Mouse (Mus musculus): ENCODE measurements at regions not wholly inside any gene's neighbourhood (a gene's known extent, or its start where the extent isn't known, plus 50 kb on each side); places are given as distances from the start of the nearest gene placed in this dataset.
"Not testable (repeated sequence)": the region's sequence is repeated elsewhere in the genome, so short reads cannot be mapped to it uniquely, and the experiment has no call there.

DNA sequence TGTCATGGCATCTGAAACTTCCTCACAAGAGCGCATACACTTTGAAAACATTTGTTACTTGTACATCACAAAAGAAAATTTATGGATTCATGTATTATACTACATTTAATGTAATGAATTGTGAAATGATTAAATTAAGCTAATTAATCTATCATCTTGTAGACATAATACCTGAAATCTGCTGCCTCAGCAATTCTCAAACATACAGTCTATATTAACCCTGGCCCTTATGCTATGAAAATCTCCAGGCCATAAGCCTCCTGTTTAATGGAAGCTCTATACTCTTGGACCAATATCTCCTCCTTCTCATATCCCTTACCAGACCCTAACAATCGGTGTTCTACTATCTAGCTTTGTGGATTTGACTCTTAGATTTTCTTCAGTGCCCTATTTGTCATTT lies 455.8 kb upstream of the Fam160b2 start:
- H3K4me3 ChIP-seq (replicated peaks; ENCODE audit: low read length) = no peak overlapping the region
- no peaks in the 10 kb centered on the region for H3K36me3 ChIP-seq (replicated peaks; ENCODE audit: control insufficient read depth, insufficient read depth)
- H3K9me3 ChIP-seq (ENCODE audit: control insufficient read depth, low read length) = no peaks in the 10 kb centered on the region
- H3K4me1 ChIP-seq (replicated peaks; ENCODE audit: control insufficient read depth, insufficient read depth, low read length) = no peaks in the 10 kb centered on the region; the same call in 1 of the 2 replicates
- H3K27me3 ChIP-seq (ENCODE audit: control insufficient read depth, insufficient read depth, low read length) = no peaks in the 10 kb centered on the region
- DNase-seq (ENCODE audit: low spot score) (no peak), ATAC-seq (ENCODE audit: low FRiP score) (no peak)
- H3K27ac ChIP-seq = no peak overlapping the region
- WGBS = 93% methylated on average over 2 of the region's 2 CpGs
- H3K4me2 ChIP-seq (replicated peaks) = no peak overlapping the region
- no peak overlapping the region for H3K9ac ChIP-seq

DNA sequence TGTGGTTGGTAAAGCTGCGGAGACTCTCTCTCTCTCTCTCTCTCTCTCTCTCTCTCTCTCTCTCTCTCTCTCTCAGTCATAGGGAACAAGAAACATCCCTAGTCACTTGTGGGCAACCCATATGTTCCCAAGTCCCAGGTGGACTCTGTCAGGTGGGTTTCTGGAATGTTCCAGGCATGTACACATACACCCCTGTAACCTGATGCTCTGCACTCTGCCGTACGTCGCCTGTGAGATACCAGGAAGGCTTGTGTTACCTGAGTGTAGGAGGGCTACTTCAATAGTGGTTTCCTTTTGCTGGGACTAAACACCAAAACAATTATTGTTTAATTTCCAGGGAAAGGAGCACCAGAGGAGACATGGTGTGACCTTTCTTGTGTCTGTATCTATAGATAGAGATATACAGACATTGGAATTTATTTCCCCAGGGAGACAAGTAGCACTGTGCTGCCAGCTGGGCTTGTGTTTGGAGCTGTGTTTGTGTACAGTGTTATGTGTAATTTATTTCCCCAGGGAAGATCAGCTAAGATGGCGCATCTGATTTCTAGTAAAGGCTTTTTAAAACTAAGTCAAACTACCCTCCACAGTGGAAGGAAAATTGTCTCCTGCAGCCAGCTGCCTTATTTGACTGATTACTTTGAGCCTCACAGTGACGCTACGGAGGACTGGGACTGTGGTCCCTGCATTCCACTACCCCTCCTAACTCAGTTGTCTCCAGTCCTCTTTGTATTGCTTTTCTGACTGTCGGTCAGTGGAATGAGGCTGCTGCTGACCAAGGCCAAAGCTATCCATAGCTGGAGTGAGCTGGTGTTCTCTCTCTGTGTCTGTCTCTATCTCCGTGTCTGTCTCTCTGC lies 454.4 kb upstream of the Fam160b2 start:
- H3K4me1 ChIP-seq (replicated peaks; ENCODE audit: control insufficient read depth, insufficient read depth, low read length) = no peaks in the 10 kb centered on the region; the same call in 1 of the 2 replicates
- no peak for DNase-seq (ENCODE audit: low spot score)
- H3K4me3 ChIP-seq (replicated peaks; ENCODE audit: low read length) = no peak overlapping the region
- no peak overlapping the region for H3K9ac ChIP-seq
- no peak overlapping the region for H3K27ac ChIP-seq
- no peak overlapping the region for H3K4me2 ChIP-seq (replicated peaks)
- no peaks in the 10 kb centered on the region for H3K9me3 ChIP-seq (ENCODE audit: control insufficient read depth, low read length)
- H3K27me3 ChIP-seq (ENCODE audit: control insufficient read depth, insufficient read depth, low read length) = no peaks in the 10 kb centered on the region
- H3K36me3 ChIP-seq (replicated peaks; ENCODE audit: control insufficient read depth, insufficient read depth) = no peaks in the 10 kb centered on the region
- WGBS = 57% methylated on average over 9 of the region's 9 CpGs
- ATAC-seq (ENCODE audit: low FRiP score) = no peak

DNA sequence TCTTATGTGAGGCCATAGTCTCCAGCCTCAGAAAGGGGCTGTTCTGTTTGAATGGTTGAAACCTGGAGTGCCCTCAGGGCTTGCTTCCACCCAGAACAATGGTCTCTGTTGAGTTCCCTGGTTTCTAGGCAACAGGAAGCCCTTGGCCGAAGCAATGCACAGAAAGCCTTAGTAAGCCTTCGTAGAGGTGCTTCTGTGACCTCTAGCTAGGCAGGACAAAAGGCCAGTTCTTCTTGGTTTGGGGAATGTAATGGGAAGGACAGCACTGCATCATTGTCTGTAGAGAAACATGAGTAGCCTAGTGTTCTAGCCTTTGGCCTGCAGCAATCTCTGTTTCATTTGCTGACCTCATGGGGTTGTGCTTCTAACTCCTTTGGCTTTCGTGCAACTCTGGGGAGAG lies 447.5 kb upstream of the Fam160b2 start:
- no peaks in the 10 kb centered on the region for H3K9me3 ChIP-seq (ENCODE audit: control insufficient read depth, low read length)
- no peaks in the 10 kb centered on the region for H3K4me1 ChIP-seq (replicated peaks; ENCODE audit: control insufficient read depth, insufficient read depth, low read length)
- H3K36me3 ChIP-seq (replicated peaks; ENCODE audit: control insufficient read depth, insufficient read depth) = no peaks in the 10 kb centered on the region
- no peak overlapping the region for H3K27ac ChIP-seq
- ATAC-seq (ENCODE audit: low FRiP score) = no peak
- DNase-seq (ENCODE audit: low spot score) = no peak
- 8% methylated on average over 3 of the region's 3 CpGs for WGBS
- H3K27me3 ChIP-seq (ENCODE audit: control insufficient read depth, insufficient read depth, low read length) = no peaks in the 10 kb centered on the region
- H3K4me2 ChIP-seq (replicated peaks) = no peak overlapping the region
- no peak overlapping the region for H3K9ac ChIP-seq
- no peak overlapping the region for H3K4me3 ChIP-seq (replicated peaks; ENCODE audit: low read length)

DNA sequence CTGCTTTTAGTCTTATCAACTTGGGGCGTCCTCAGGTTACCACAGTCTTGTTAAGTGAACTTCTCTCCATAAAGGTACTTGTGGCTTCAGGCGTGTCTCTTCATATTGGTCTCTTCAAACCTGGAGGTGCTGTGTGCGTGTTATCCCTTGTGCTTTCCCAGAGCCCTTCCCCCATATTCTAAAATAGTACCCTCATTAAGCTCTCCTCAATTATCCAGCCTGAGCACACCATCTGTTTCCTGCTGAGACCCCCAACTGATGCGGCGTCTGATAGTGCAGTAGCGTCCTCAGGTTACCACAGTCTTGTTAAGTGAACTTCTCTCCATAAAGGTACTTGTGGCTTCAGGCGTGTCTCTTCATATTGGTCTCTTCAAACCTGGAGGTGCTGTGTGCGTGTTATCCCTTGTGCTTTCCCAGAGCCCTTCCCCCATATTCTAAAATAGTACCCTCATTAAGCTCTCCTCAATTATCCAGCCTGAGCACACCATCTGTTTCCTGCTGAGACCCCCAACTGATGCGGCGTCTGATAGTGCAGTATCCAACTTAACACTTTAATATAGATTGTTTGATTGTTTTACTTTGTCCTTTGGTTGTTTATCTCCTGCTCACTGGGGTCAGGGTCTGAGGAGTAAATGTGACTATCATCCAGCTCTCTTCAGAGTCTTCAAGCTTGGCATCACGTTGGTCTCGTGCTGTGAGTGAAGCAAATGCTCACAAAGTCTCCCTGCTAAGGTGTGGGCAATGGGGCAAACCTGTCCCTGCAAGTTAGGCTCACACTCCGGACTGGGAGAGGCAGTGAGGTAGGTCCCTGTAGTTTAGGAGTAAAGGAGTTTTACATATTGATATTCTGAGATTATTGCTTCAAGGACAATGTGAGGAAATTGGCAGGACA lies 444.5 kb upstream of the Fam160b2 start:
- not testable (repeated sequence) for ATAC-seq (ENCODE audit: low FRiP score); H3K4me1 ChIP-seq (replicated peaks; ENCODE audit: control insufficient read depth, insufficient read depth, low read length); H3K36me3 ChIP-seq (replicated peaks; ENCODE audit: control insufficient read depth, insufficient read depth); H3K27me3 ChIP-seq (ENCODE audit: control insufficient read depth, insufficient read depth, low read length); H3K9ac ChIP-seq; H3K9me3 ChIP-seq (ENCODE audit: control insufficient read depth, low read length); H3K27ac ChIP-seq; H3K4me2 ChIP-seq (replicated peaks); H3K4me3 ChIP-seq (replicated peaks; ENCODE audit: low read length); DNase-seq (ENCODE audit: low spot score)
- 54% methylated on average over 11 of the region's 13 CpGs for WGBS

DNA sequence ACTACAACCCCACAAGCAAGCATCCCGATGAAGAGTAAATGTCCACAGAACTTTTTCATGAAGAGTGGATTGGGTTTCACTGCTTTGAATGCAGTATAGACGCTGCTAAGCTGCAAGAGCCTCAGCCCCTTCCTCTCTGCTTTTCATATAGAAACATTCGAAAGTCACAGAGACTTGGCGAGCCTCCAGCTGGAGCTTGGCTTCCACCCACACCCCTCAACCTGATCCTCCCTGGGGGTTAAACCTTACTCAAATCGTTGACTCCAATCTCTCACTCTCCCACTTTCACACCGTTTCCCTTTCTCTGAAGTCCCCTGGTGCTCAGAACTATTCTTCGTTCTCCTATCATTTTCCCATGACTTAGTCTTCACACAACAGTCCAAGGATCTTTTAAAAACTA lies 437.0 kb upstream of the Fam160b2 start:
- no peaks in the 10 kb centered on the region for H3K4me1 ChIP-seq (replicated peaks; ENCODE audit: control insufficient read depth, insufficient read depth, low read length)
- 75% methylated on average over 7 of the region's 7 CpGs for WGBS
- no peaks in the 10 kb centered on the region for H3K36me3 ChIP-seq (replicated peaks; ENCODE audit: control insufficient read depth, insufficient read depth)
- no peaks in the 10 kb centered on the region for H3K9me3 ChIP-seq (ENCODE audit: control insufficient read depth, low read length)
- ATAC-seq (ENCODE audit: low FRiP score) = no peak
- H3K27ac ChIP-seq = no peak overlapping the region
- H3K9ac ChIP-seq = no peak overlapping the region
- no peaks in the 10 kb centered on the region for H3K27me3 ChIP-seq (ENCODE audit: control insufficient read depth, insufficient read depth, low read length)
- no peak for DNase-seq (ENCODE audit: low spot score)
- H3K4me2 ChIP-seq (replicated peaks) = no peak overlapping the region
- H3K4me3 ChIP-seq (replicated peaks; ENCODE audit: low read length) = no peak overlapping the region

DNA sequence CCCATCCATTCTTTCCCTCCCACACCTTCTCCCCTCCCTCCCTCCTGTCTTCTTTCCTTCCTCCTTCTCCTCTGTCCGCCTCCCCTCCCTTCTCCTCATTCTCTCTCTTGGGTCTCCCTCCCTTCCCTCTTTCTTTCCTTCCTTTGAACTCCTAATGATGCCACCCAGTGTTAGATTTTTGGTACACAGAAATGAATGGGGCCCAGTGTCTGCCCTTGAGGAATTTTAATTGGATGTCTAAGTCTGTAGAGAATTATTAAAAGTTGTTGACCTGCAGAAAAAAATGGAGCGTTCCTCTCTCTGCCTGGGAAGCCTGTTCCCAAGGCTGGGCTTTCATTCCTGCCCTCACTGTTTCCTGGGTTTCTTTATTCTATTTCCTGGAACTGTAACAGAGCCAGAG lies 434.0 kb upstream of the Fam160b2 start:
- Histone ChIP-seq H3K36me3 (replicated peaks; ENCODE audit: control insufficient read depth, insufficient read depth) (no peaks in the 10 kb centered on the region), H3K27ac (no peak overlapping the region), H3K9me3 (ENCODE audit: control insufficient read depth, low read length) (no peaks in the 10 kb centered on the region), H3K4me2 (replicated peaks) (no peak overlapping the region), H3K4me1 (replicated peaks; ENCODE audit: control insufficient read depth, insufficient read depth, low read length) (0 out of 2 replicates have a peak, but pooled peaks cover 7% of the 10 kb centered on the region), H3K4me3 (replicated peaks; ENCODE audit: low read length) (no peak overlapping the region), H3K9ac (no peak overlapping the region), H3K27me3 (ENCODE audit: control insufficient read depth, insufficient read depth, low read length) (no peaks in the 10 kb centered on the region)
- ATAC-seq (ENCODE audit: low FRiP score) (no peak), DNase-seq (ENCODE audit: low spot score) (no peak)
- WGBS = 51% methylated on average over 2 of the region's 2 CpGs

DNA sequence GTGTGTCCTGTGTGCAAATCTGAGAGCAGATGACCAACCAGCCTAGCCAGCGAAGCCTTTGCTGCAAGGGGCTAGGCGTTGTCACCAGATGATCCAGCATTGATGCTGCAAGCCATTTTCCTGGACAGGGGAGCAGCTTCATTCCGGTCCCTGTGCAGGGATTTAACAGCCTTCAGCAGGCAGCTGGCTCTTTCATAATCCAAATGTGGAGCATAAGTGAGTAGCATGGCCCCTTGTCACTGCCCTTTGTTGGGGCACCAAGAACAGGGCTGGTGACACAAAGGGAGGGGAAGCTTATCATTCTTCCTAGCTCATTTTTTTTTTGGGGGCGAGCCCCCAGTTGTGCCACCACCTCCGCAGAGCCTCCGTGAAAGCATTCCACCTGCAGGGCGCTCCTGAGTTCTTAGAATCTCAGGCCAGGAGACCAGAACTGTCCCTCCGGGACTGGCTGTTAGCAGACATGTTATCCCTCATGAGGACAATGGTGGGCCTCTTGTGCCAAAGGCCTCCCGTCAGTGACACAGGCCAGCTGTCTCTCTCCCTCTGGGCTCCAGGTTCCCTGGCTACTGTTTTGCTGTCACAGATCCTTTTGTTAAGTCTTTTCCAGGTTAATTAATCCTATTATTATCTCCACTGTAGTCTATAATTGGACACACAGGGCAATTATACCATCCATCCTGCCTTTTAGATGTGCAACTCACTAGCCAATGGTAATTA lies 430.7 kb upstream of the Fam160b2 start:
- Histone ChIP-seq H3K4me1 (replicated peaks; ENCODE audit: control insufficient read depth, insufficient read depth, low read length) (0 out of 2 replicates have a peak, but pooled peaks cover 7% of the 10 kb centered on the region), H3K9me3 (ENCODE audit: control insufficient read depth, low read length) (no peaks in the 10 kb centered on the region), H3K36me3 (replicated peaks; ENCODE audit: control insufficient read depth, insufficient read depth) (no peaks in the 10 kb centered on the region), H3K4me3 (replicated peaks; ENCODE audit: low read length) (no peak overlapping the region), H3K9ac (no peak overlapping the region), H3K4me2 (replicated peaks) (no peak overlapping the region), H3K27ac (no peak overlapping the region), H3K27me3 (ENCODE audit: control insufficient read depth, insufficient read depth, low read length) (no peaks in the 10 kb centered on the region)
- WGBS = 67% methylated on average over 9 of the region's 9 CpGs
- ATAC-seq (ENCODE audit: low FRiP score) (no peak), DNase-seq (ENCODE audit: low spot score) (no peak)

All from hindbrain, embryonic 14.5 days (tissue).